Mouse (Mus musculus) heart, adult 2 months (tissue): ENCODE data around the gene Sppl2b.

Source experiments
- CTCF ChIP-seq: fragments of 200-600 bp; IDR thresholded peaks from 2 replicates; pipeline ENCODE4 v1.8.1; 2022; ENCODE audit warnings: antibody characterized with exemption, mild to moderate bottlenecking, moderate library complexity
- EP300 ChIP-seq: fragments of 200-500 bp; IDR thresholded peaks from 2 replicates; pipeline ENCODE4 v1.6.1; 2011; ENCODE audit warnings: low read depth, low read length, control low read depth; ENCODE audit not compliant: insufficient read depth
- POLR2A ChIP-seq: fragments of 200-500 bp; IDR thresholded peaks from 2 replicates; pipeline ENCODE4 v1.6.1; 2011; ENCODE audit warnings: mild to moderate bottlenecking, low read depth, low read length, control low read depth; ENCODE audit not compliant: insufficient read depth

- TF ChIP-seq EP300 (0 out of 2 replicates have a peak, but pooled peaks have one; percentile 29), CTCF (peak; percentile 37), POLR2A (no peak)
These were observed 25.5 kb upstream of the Sppl2b start for GRCm38 (mm10) chr10:80829359-80830278.
